Mouse (Mus musculus) CH12.LX (cell line): ENCODE measurements around the gene Lbhd1.
A peak's percentile ranks its signal among the peaks of the same experiment; 100 is the strongest.

ENCODE experiments used
- CTCF ChIP-seq, 2 experiments: IDR thresholded peaks in 1 of 2; conservative IDR thresholded peaks in 1 of 2; 2 replicates each; pipeline ENCODE4 v1.5.1; 2011 to 2012; ENCODE audit warnings: low read depth in 2 of 2, low read length in 2 of 2, improper control_type of control experiment in 1 of 2, inconsistent platforms in 1 of 2, mild to moderate bottlenecking in 1 of 2, moderate library complexity in 1 of 2
- EP300 ChIP-seq: IDR thresholded peaks from 2 replicates; pipeline ENCODE4 v1.6.1; 2011; ENCODE audit warnings: low read length, improper control_type of control experiment
- GABPA ChIP-seq: IDR thresholded peaks from 2 replicates; pipeline ENCODE4 v1.6.1; 2012; ENCODE audit warnings: low read depth, low read length, improper control_type of control experiment, inconsistent platforms; ENCODE audit not compliant: insufficient replicate concordance
- ZC3H11A ChIP-seq: IDR thresholded peaks from 2 replicates; pipeline ENCODE4 v1.6.1; 2012; ENCODE audit warnings: low read depth, mild to moderate bottlenecking, inconsistent platforms, low read length, improper control_type of control experiment

DNA sequence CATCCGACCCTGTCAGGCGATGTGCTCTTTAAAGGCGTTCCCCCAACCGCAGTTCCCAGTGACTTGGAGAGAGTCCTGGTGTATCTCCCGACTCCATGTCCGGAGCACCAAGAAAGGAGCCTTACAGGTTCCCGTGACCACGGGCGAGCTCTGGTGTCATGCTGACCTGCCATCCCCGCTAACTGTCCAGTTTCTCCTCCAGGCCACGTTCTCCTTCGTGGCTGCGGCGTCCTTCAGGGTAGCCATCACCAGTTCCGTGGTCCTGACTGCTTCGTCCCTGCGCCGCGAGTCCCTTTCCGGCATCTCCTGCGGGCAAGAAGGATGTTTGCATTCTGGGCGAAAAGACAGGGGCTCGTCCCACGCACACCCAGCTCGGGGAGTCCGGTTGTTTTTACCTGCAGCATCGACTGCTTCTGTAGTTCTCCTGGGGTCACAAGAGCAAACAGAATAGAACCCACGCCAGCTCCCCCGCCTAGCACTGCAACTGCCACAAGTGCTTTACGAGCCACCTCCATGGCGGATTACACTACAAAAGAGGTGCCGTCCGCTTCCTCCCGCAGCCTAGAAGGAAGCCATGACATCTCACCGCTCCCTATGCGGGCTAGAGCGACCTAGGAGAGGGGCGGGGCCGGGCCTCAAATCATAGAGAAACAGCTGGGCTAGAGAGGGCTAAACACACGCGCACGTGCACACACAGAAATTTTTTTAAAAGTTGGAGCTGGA is 3.1 kb upstream of the Lbhd1 start, which contains the start of gene Uqcc3:
- TF ChIP-seq EP300 (no peak), CTCF (conservative IDR thresholded peaks at IDR 0.05 in 1 of 2, IDR thresholded peaks at IDR 0.05 in 1 of 2; ENCODE audit: low read depth in 2 of 2, low read length in 2 of 2) (no peak), GABPA (0 out of 2 replicates have a peak, but pooled peaks have one; percentile 17), ZC3H11A (no peak)
